ENCODE assay signal across 8 mouse cellular contexts in genomic region chr2:167685137-167685536, GRCm38 (mm10). TPM values are rescaled to one million over a fixed set of nuclear protein-coding genes. Genes with fewer than 3 reads are reported as not detected.
A peak's percentile ranks its signal among the peaks of the same experiment; 100 is the strongest.
DNase-seq lines count a peak whose midpoint lies in the region; ATAC-seq and TF ChIP-seq lines count a peak whose summit lies in the region.

No protein-coding gene starts in this region.

- TF ChIP-seq POLR2A in cortical plate, adult 2 months (IDR thresholded peaks at IDR 0.05; ENCODE audit: extremely low read depth, insufficient read depth, low read length), result no peak
- no peak for TF ChIP-seq POLR2A in thymus, adult 2 months (IDR thresholded peaks at IDR 0.05; ENCODE audit: control insufficient read depth, extremely low read depth, insufficient read depth, low read length, poor library complexity)

- no peaks in the 10 kb centered on the region for H3K9me3 ChIP-seq in liver, postnatal 0 days (ENCODE audit: low read length)

- peaks cover 3% of the 10 kb centered on the region; the same call in 1 of the 2 replicates for H3K27me3 ChIP-seq in liver, postnatal 0 days (ENCODE audit: insufficient read depth, low read length)
- H3K27me3 ChIP-seq in thymus, adult 2 months (ENCODE audit: control insufficient read depth, insufficient read depth, low read length), result no peaks in the 10 kb centered on the region

- no peaks in the 10 kb centered on the region for H3K36me3 ChIP-seq in liver, postnatal 0 days (replicated peaks; ENCODE audit: insufficient read depth, low read length)
- H3K36me3 ChIP-seq in thymus, adult 2 months (ENCODE audit: control insufficient read depth, insufficient read depth, low read length), result no peaks in the 10 kb centered on the region

- peak; percentile 98 for DNase-seq in B cell, adult 2 months
- DNase-seq in adipocyte (ENCODE audit: low spot score), result peak; percentile 98
- peak; percentile 96 for DNase-seq in gastrocnemius, postnatal 10 days
- peak; percentile 92 to 99 for DNase-seq in kidney, postnatal 25 days
- DNase-seq in liver, postnatal 0 days, result peak; percentile 96
- peak; percentile 78 for DNase-seq in ovary, adult 18-20 months (ENCODE audit: low spot score)
- peak; percentile 96 for DNase-seq in thymus, adult 2 months

- no peaks in the 10 kb centered on the region for H3K4me1 ChIP-seq in cortical plate, adult 2 months (ENCODE audit: control insufficient read depth, insufficient read depth, low read length)
- H3K4me1 ChIP-seq in liver, postnatal 0 days (ENCODE audit: insufficient read depth), result peaks cover 12% of the 10 kb centered on the region
- peaks cover 12% of the 10 kb centered on the region for H3K4me1 ChIP-seq in thymus, adult 2 months (replicated peaks; ENCODE audit: control insufficient read depth, insufficient read depth, low read length)

- no peak for TF ChIP-seq EP300 in liver, postnatal 0 days (IDR thresholded peaks at IDR 0.05; ENCODE audit: low read depth)

- H3K9ac ChIP-seq in liver, postnatal 0 days (replicated peaks), result no peak overlapping the region

- 7% methylated on average over 8 of the region's 8 CpGs for WGBS in liver, postnatal 0 days (ENCODE audit: insufficient replicate concordance)
- WGBS in thymus, adult 2 months, result 18% methylated on average over 8 of the region's 8 CpGs

- H3K4me3 ChIP-seq in cortical plate, adult 2 months (ENCODE audit: insufficient read depth, low read length), result no peak overlapping the region
- no peak overlapping the region for H3K4me3 ChIP-seq in liver, postnatal 0 days (ENCODE audit: low read depth, low read length)
- H3K4me3 ChIP-seq in thymus, adult 2 months (ENCODE audit: control insufficient read depth, insufficient read depth, low read length), result no peak overlapping the region

- no peak overlapping the region for H3K27ac ChIP-seq in cortical plate, adult 2 months (ENCODE audit: insufficient read depth, low read length)
- H3K27ac ChIP-seq in liver, postnatal 0 days (ENCODE audit: low read depth), result no peak overlapping the region
- H3K27ac ChIP-seq in thymus, adult 2 months (ENCODE audit: control insufficient read depth, insufficient read depth, low read length), result no peak overlapping the region

- TF ChIP-seq CTCF in cortical plate, adult 2 months (IDR thresholded peaks at IDR 0.05; ENCODE audit: extremely low read depth, insufficient read depth, low read length), result peak; percentile 100
- TF ChIP-seq CTCF in liver, postnatal 0 days (IDR thresholded peaks at IDR 0.05; ENCODE audit: low read depth), result peak; percentile 100
- TF ChIP-seq CTCF in thymus, adult 2 months (IDR thresholded peaks at IDR 0.05; ENCODE audit: borderline replicate concordance, control insufficient read depth, extremely low read depth, insufficient read depth, low read length, poor library complexity), result peak; percentile 95

- ATAC-seq in liver, postnatal 0 days, result no peak

- H3K4me2 ChIP-seq in liver, postnatal 0 days (ENCODE audit: low read depth, low read length), result no peak overlapping the region

RNA-seq across cellular contexts. Expression of gene Cebpb, which starts 3.6 kb away (rescaled TPM):
- 16.7 and 19.4 TPM in 2 replicates for polyA plus RNA-seq in cortical plate, adult 2 months (2012; rRNA removed)
- 10 to 100 TPM; 28.0 to 64.3 TPM for total RNA-seq in gastrocnemius, postnatal 10 days (2021)
- polyA plus RNA-seq in liver, postnatal 0 days (2015; fragmentation: Nextera tagmentation; extraction: Ambion mirVana), result 27.5 and 43.6 TPM in 2 replicates
- 69.6 and 135 TPM in 2 replicates for polyA plus RNA-seq in thymus, adult 2 months (2012; rRNA removed)

RNA-seq across cellular contexts. Expression of gene Tmem189, which starts 4.5 kb away (rescaled TPM):
- polyA plus RNA-seq in cortical plate, adult 2 months (2012; rRNA removed), result 88.8 and 89.0 TPM in 2 replicates
- total RNA-seq in gastrocnemius, postnatal 10 days (2021), result 10 to 100 TPM; 20.4 to 22.6 TPM
- polyA plus RNA-seq in liver, postnatal 0 days (2015; fragmentation: Nextera tagmentation; extraction: Ambion mirVana), result 9.8 and 10.1 TPM in 2 replicates
- 209 and 215 TPM in 2 replicates for polyA plus RNA-seq in thymus, adult 2 months (2012; rRNA removed)

RNA-seq across cellular contexts. Expression of gene Gm20431, which starts 23.8 kb away (rescaled TPM):
- 0.93 TPM in 1 of 2 replicates, not detected in the other for polyA plus RNA-seq in cortical plate, adult 2 months (2012; rRNA removed)
- total RNA-seq in gastrocnemius, postnatal 10 days (2021), result 10 to 100 TPM; 10.6 to 15.8 TPM
- 1.7 and 2.4 TPM in 2 replicates for polyA plus RNA-seq in liver, postnatal 0 days (2015; fragmentation: Nextera tagmentation; extraction: Ambion mirVana)
- 9.5 and 15.3 TPM in 2 replicates for polyA plus RNA-seq in thymus, adult 2 months (2012; rRNA removed)

RNA-seq across cellular contexts. Expression of gene Ube2v1, which starts 53.2 kb away (rescaled TPM):
- 251 and 267 TPM in 2 replicates for polyA plus RNA-seq in cortical plate, adult 2 months (2012; rRNA removed)
- total RNA-seq in gastrocnemius, postnatal 10 days (2021), result 100 to 1,000 TPM; 179 to 199 TPM
- polyA plus RNA-seq in liver, postnatal 0 days (2015; fragmentation: Nextera tagmentation; extraction: Ambion mirVana), result 122 TPM in 2 replicates
- 161 and 174 TPM in 2 replicates for polyA plus RNA-seq in thymus, adult 2 months (2012; rRNA removed)
